Mouse (Mus musculus): ENCODE measurements around the gene Ric1.

Gene Ric1

DNA sequence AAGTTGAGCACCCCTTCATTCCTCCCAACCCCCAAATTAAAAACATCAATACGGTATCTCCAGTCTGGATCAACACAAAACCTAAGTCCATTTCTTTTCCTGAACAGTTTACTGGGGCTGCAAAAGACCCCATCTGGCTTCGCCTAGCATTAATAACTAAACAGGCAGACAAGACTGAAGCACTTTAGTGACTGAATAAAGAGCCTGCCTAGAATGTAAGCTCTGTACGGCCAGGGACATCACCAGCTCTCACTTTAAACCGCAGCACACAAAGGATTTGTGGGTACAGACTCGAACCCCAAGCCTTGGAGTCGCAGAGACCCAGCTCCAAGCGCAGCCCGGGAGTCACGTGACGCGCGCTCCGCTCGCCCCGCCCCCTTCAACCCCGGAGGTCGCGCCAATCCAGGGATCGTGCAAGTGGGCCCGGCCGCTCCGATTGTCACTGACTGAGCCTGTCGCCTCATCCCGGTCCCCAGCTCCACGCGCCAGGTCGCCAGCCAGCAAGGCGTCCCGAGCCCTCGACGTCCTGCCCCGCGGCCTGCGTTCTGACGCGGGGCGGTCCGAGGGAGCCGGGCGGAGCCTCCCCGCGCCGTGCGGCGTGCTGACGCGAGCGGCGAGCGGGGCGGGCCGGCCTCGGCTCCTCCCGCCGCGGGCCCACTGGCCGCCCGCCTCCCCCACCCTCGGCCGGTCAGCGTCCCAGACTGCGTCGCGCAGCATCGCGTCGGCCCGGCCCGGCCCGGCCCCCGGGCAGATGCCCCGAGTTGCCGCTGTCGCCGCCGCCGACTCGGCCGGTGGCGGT is at the start of gene Ric1:
Ric1 (plus strand) TSS at position 646 of the 799 bp plus-strand sequence.
- DNase-seq = peak; percentile 94

DNA sequence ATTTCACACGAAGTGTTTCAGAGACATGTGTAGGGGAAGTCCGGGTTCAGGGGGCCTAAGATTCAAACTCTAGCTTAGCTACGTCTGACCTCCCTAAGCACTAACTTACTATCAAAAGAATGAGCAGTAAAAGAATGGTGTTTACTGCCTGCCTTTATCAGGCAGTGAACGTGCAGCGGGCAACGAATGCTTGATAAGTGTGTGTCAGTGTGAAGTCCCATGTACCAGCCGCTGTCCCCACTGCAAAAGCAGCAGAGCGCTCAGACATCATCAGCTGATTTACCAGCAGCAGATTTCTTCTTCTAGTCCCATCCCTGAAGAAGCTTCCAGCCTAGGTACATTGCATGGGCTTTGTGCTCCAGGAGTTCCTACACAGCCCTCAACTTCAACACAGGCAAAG is 49.7 kb upstream of the Ric1 start:
- DNase-seq = no peak

DNA sequence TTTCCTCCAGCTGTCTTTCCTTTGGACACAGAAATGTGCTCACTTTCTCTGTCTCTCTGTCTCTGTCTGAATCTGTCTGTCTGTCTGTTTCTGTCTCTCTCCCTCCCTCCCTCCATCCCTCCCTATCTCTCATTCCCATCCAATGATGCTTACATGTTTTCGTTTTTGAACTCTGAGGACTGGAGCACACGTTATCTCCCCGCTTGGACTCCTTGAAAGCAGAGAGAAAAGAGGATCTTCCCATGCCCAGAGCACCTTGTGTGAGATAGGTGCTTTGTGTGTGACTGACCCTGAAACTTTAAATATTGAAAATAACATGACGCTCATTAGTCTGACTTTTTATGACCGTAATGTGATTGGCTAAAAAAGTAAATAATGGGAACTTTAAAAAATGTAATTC is 49.1 kb upstream of the Ric1 start:
- no peak for DNase-seq

DNA sequence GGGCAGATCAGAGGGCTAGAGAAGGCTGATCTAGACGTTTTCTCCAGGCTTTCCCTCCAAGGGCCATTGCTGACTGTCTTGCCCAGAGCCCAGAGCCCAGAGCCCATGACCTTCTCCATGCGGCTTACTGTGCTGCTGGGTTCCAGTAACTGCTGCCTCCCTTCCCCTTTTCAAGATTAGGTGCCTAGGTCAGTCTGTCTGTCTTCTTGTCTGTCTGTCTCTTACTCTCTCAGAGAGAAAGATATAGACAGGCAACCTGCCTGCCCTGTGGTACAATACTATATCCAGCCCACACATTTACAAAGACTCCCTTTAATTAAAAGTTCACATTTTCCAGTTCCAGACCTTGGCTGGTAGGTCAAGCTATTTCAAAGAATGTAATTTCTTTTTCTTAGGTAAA is 47.3 kb upstream of the Ric1 start:
- no peak for DNase-seq

DNA sequence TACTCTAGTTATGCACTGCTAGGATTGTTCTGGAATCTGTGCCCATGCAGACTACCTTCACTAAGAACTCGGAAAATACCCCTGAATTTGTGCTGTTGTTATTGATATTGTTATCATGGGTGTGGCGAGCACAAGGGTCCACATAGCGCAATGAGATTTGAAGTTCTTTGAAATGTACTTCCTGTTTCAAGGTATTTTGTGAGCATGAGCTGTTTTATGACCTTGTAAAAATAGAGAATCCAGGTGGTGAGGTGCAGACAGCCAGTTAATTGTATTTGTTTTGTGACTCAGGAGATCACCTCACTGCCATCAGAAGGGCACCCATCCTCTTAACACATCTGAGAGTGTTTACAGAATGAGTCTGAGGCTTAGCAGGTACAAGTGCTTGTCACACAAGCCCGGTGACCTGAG is 46.9 kb upstream of the Ric1 start:
- no peak for DNase-seq

DNA sequence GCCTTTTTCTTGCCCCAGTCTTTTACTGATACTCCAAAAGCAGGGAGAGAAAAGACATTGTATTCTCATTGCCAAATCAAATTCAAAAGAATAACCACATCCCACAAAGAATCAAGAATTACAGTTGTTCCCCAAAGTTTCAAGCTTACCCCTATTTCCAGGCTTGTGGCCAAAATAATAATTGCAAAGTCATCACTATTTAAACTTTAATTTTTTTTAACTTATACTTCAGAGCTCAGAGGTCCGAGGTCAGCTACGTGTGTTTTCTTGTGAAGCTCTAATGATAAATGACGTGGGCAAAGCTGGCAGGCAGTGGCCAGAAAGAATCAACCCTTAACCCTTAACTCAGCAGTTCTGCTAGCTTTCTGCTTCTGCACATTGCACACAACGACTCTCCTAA is 43.5 kb upstream of the Ric1 start:
- DNase-seq = no peak

DNA sequence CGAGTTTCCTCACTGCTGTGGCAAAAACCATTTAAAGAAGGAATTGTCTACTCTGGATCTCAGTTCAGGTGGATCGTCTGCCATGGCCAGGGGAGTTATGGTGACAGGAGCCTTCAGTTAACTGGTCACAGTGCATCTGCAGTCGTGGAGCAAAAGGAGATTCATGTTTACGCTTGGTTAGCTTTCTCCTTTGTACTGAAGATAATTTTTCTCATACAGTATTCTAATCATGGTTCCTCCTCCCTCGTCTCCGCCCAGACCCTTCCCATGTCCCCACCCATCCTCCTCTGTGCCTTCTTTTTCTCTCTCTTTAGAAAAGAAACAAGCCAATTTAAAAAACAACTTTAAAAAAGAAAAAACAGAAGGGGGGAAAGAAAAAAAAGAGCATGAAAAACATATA is 40.5 kb upstream of the Ric1 start:
- no peak for DNase-seq

DNA sequence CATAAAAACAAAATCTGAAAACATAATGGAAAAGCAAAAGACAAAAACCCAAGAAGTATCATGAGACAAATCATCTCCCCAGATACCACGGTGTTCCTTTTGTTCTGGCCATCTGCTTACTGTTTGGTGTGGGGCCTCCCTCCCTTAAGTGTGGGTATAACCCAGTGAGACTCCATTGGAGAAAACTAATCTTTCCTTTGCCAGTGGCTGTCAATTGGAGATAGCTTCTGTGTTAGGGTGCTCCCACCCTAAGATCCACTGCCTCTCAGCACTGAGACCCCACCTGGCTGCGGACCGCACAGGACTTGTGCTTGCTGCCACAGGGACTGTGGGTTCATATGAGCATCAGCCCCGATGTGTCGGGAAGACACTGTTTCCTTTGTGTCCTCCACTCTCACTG is 39.9 kb upstream of the Ric1 start:
- DNase-seq = no peak

DNA sequence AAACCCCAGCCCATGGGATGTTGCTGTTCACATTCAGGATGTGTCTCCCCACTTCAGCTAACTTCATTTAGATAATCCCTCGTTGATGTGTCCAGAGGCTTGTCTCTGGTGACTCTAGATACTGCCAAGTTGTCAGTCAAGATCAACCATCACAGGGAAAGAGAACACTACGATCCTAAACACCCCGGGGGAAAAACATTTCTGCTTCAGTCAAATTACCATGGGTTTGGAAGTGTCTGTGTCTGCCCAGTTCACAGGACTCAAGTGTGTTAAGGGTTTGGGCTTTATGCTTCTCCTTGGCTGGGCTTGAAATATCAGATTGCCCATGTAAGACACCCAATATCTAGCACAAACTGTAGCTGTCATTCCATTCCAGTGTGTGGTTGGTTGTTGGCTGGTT is 39.4 kb upstream of the Ric1 start:
- DNase-seq = no peak

DNA sequence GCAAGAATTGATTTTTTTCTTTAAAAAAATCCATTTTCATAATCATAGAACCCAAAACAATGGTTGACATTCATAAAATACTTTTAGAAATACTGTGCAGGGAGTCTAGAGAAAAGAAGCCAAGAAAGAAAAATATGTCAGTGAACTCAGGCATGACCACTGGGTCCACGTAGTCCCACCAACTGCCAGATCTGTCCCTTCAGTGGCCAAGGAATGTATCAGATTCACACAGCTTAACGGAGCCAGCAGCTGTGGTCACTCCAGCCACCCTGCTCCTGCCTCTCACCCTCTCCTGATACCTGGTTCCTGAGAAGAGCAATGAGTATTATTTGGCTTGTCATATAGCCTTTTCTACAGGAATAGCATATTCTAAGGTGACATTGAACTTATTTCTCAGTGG is 38.7 kb upstream of the Ric1 start:
- DNase-seq = no peak

DNA sequence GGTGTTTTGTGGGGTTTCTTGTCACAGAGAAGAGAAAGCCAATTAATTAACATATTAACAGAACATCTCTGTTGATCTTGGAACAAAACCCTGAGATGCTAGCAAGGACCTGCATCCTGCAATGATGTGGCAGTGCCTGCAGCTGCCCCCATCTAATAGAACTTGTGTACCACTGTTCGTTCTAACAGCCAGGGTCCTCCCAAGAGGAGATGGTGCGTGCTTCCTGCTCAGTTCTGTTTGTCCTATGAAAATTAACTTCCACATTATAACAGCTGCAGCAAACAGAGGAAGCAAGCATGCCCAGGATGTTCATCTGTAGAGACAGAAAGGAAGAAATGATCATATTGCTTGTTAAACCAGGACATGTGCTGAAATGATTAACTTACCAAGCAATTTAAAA is 37.5 kb upstream of the Ric1 start:
- DNase-seq = no peak

DNA sequence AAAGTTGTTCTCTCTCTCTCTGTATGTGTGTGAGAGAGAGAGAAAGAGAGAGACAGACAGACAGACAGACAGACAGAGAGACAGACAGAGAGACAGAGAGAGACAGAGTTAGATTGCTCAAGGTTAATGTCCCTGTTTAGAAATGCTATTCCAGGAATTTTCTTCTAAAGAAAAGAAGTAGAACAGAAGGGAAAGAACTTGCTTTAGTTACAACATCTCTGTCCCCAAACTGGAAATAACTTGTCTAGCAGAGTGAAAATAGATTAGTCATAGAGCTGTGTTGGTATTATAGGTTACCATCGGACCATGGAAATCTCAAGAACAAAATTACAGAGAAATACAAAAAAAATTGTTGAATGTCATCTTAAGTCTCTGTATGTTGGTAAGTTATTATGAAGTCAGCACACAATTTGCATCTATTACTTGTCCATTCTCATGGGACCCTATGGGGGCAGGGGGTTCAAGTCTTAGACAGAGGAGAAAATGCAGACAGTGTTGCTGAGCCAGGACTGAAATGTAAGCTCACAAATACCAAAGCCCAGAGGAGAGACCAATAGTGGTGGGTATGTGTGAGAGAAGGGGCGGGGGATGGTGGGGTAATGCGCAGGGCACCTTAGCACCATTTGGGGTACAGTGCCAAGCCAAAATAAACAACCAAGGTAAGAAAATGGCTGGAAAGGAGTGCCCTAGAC is 36.7 kb upstream of the Ric1 start:
- DNase-seq = no peak

DNA sequence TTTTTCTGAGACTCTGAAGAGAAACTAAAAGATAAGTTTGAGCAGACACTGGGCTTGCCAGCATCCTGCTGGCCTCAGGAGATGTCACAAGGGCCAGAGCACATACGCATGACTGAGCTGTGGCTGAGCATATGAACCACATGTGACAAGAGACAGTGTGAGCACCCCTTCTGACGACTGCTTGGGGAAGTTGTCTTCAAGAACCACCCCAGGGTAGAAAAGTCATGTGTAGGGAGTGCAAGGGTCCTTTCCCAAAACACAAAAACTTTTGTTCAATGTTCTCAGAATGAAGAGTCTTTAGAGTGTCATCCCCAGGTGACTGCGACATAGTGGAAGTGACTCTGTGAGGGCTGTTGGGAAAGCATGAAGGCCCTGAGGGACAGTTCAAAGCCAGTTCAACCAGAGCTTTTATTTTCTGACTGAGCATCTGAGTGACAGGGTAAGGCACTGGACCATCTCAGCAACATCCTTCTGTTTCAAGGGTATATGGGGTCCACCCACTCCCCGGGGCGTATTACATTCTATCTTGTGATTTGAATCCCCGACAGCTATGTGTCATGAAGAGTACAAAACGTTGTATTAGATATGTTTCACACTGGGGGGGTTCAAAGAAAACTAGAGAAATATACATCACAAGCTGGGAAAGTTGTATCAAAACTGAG is 35.4 kb upstream of the Ric1 start:
- DNase-seq = no peak

DNA sequence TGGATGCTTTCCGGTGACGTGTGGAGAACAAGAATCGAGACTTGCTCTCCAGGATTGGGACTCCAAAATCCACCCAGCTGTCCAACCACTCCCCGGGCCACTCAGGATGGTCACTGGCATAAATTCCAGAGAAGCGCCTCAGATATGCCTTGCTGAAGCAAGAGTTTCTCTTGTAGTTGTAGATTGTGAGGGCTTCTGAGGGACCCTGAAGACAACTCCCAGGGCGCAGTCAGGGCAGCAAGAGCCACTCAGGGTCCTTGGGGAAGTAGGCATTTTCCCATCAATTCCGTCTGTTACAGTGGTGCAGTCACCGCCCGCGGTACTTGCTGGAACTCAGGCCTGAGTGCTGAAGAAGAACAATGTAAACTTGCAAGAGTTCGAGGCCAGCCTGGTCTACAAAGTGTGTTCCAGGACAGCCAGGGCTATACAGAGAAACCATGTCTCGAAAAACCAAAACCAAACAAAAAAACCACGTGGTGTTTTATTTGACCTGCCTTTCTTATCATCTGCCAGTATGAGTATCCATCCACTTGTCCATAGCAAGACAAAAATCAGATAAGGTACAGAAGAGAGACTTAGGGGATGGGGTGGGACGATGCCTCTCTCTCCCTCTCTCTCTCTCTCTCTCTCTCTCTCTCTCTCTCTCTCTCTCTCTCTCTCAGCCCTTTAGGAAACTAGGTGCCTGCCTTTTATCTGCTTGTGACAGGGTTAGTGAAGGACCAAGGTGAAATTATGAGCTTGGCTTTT is 34.6 kb upstream of the Ric1 start:
- DNase-seq = no peak

DNA sequence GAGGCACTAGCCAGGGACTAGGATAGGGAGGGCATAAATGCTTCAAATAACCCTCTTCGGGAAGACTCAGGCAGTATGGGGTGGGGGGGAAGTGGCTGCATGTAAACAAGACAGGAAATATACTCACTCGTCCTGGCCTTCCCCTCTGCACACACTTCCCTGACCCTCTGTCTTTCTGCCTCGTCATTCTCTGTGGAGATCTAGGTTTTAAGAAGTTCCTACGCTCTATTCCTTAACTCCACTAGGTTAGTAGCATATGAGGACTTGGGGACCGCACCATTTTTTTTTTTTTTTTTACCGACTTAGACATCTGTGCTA is 34.0 kb upstream of the Ric1 start:
- DNase-seq = no peak

DNA sequence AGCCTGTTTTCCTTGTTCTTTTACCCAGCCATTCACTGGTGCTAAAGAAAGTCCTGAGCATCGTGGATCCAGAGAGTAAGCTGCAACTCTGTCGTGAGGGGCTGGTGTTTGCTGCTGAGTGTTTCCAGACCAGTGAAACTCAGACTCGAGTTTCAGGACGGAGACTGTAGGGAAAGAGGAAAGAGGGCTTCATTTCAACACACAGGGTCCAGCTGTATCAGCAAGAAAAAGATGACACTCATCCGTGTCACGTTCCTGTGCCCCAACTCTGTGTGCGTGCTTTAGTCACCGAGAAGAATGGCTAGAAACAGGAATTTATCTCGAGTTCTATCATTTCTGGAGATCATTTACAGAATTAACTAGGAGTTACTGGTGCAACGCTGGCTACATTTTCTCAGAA is 33.7 kb upstream of the Ric1 start:
- DNase-seq = no peak

DNA sequence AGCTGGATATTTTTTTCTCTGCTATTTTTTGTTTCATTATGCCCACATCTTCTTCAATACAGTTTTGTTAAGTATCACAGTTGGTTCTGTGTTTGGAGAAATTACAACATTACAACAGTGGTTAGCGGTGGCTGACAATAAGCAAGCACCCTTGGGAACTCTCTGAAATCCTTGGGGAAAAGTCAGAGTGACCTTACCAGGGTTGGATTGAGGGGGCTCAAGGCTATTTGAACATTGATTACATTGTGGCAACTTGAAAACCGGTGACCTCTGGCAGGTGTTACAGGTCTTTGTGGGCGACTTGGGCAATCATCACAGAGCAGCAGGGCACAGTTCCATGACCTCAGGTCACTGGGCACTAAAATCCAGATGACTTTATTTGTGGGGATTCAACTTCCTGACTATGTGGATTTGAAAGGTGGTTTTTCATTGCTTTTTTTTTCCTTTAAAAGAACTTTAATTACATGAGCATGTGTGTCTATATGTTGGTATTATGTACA is 32.2 kb upstream of the Ric1 start:
- no peak for DNase-seq

DNA sequence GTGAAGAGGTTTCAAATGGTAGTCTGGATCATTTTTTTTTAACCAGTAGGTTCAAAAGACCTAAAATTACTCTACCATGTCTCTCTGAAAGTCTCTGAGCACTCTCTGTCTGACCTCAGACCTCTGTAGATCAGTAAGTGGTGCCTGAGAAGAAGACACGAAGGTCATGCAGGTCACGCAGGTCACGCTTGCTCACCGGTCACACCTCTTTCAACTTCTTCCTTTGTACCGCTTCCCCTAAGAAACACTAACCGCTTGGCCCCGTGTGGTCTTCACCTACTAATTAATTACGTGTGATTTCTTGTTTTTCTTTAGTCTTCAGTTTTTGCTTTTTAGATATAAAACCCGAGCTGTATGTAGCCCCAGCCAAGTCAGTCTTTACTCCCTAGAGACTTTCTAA is 30.6 kb upstream of the Ric1 start:
- DNase-seq = no peak

DNA sequence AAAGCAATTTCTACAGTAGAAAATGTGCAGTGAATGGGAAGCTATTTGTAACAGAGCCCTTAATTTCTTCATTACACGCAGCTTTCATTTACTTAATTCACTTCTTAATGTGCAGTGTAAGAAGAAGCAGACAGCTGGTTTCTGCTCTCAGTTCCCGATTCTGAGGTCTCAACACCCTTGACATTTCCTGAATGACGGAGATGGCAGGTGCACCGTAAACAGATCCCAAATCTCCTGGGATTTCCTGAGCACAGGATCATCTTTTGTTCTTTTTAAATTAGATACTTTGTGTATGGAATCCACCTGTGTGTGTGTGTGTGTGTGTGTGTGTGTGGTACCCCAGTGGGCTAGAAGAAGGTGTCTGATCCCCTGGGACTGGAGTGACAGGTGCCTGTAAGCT is 27.6 kb upstream of the Ric1 start:
- no peak for DNase-seq

DNA sequence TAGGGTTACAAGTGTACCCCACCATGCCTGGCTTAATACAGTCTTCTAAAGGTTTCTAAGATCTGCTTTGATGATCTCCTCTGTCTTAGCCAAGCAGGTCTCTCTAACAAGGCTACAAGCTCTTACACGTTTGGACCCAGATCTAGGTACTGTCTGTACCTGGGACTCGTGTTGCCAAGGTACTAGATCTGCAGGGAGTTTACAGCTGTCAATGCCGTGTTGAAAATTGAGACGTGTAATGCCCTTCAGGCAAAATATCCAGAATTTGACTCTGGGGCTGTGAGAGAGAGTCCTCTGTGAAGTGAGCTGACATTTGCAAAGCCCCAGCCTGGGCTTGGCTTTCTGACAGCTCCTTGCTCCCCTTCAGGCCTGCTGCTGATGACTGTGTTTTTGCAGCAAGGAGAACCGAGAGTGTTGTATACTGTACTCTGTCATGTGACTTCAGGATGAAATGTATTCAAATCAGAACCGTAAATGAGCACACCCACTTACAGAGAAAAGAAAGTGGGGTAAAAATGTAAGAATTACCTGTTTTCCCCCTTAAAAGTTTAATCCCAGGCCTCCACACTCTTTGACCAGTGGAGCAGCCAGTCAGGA is 26.0 kb upstream of the Ric1 start:
- no peak for DNase-seq

DNA sequence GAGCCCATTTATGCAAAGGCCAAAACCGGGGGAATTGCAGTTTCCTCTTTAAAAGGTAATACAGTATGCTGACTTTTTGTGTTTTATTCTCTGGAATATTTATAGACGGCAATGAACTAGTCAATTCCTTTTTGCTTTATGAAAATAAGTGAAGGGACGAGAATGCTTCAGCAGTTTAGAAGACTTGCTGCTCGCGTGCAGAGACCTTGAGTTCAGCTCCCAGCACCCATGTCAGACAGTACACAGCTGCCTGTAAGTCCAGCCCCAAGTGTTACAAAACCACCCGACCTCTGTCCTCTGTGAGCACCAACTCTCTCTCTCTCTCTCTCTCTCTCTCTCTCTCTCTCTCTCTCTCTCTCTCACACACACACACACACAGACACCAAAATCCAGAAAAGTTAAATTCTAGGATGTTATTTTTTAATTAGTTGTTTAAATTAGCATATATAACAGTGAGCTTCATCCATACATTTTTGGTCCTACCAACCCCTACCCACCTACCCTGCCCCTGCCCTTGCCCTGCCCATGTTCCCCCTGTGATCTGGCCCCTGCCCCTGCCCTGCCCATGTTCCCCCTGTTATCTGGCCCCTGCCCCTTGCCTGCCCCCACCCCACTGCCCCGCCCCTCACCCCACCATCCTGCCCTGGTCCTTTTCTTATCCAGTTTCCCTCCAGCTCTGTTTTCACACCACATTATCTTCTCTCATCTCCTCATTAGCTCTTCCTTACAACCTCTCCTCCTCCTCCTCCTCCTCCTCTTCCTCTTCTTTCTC is 25.1 kb upstream of the Ric1 start:
- DNase-seq = no peak

DNA sequence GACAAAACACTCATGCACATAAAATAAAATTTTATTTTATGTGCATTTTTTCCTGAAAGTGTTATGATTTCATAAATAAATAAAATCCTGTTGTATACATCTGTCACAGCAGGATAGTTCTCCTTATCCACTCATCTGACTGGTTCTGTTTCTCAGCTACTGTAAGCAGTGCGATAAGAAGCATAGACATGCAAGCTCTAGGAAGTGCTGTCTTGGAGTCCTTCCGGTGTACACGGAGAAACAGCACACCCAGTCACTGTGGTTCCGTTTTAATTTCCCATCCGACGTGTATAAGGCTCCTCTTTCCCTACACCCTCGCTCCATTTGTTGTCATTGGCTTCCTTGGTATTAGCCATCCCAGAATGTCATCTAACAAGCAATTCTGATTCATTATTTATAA is 24.2 kb upstream of the Ric1 start:
- no peak for DNase-seq
